Mouse (Mus musculus): ENCODE measurements around the gene Maip1.

Gene Maip1

GRCm38 (mm10) chr1:57406187-57407151 is at the start of gene Maip1, which contains the start of gene Tyw5:
Gene Maip1 (plus strand): TSS chr1:57406328.
Gene Tyw5 (minus strand): TSS chr1:57407101.
- DNase-seq (ENCODE audit: low spot score in 2 of 2): peak; percentile 77 to 79

GRCm38 (mm10) chr1:57358546-57358945 is 47.6 kb upstream of the Maip1 start:
- no peak for DNase-seq (ENCODE audit: low spot score in 2 of 2)

GRCm38 (mm10) chr1:57367446-57367845 is 38.7 kb upstream of the Maip1 start:
- no peak for DNase-seq (ENCODE audit: low spot score in 2 of 2)

GRCm38 (mm10) chr1:57369111-57369510 is 37.0 kb upstream of the Maip1 start:
- DNase-seq (ENCODE audit: low spot score in 2 of 2): no peak

- DNase-seq (ENCODE audit: low spot score in 2 of 2): no peak
Measured at GRCm38 (mm10) chr1:57370451-57370850, 35.7 kb upstream of the Maip1 start.

- no peak for DNase-seq (ENCODE audit: low spot score in 2 of 2)
Measured at GRCm38 (mm10) chr1:57375276-57375675, 30.9 kb upstream of the Maip1 start.

GRCm38 (mm10) chr1:57376806-57377205 is 29.3 kb upstream of the Maip1 start:
- DNase-seq (ENCODE audit: low spot score in 2 of 2): no peak

GRCm38 (mm10) chr1:57377376-57378341 is 28.5 kb upstream of the Maip1 start, which contains the start of gene 1700066M21Rik:
Gene 1700066M21Rik (plus strand): TSS chr1:57377620.
- DNase-seq (ENCODE audit: low spot score in 2 of 2): peak; percentile 89 to 95

- DNase-seq (ENCODE audit: low spot score in 2 of 2): no peak
Measured at GRCm38 (mm10) chr1:57386519-57386918, 19.6 kb upstream of the Maip1 start.

GRCm38 (mm10) chr1:57387876-57388275 is 18.3 kb upstream of the Maip1 start:
- DNase-seq (ENCODE audit: low spot score in 2 of 2): no peak

- DNase-seq (ENCODE audit: low spot score in 2 of 2): no peak
Measured at GRCm38 (mm10) chr1:57388402-57389155, 17.5 kb upstream of the Maip1 start.

GRCm38 (mm10) chr1:57390993-57391790 is 14.9 kb upstream of the Maip1 start:
- no peak for DNase-seq (ENCODE audit: low spot score in 2 of 2)

- DNase-seq (ENCODE audit: low spot score in 2 of 2): no peak
Measured at GRCm38 (mm10) chr1:57392417-57392816, 13.7 kb upstream of the Maip1 start.

GRCm38 (mm10) chr1:57394051-57394450 is 12.1 kb upstream of the Maip1 start:
- DNase-seq (ENCODE audit: low spot score in 2 of 2): no peak

- no peak for DNase-seq (ENCODE audit: low spot score in 2 of 2)
Measured at GRCm38 (mm10) chr1:57400321-57400720, 5.8 kb upstream of the Maip1 start.

- no peak for DNase-seq (ENCODE audit: low spot score in 2 of 2)
Measured at GRCm38 (mm10) chr1:57400877-57401276, 5.3 kb upstream of the Maip1 start.

GRCm38 (mm10) chr1:57402116-57402515 is 4.0 kb upstream of the Maip1 start:
- DNase-seq (ENCODE audit: low spot score in 2 of 2): no peak

- no peak for DNase-seq (ENCODE audit: low spot score in 2 of 2)
Measured at GRCm38 (mm10) chr1:57408994-57409393, 2.9 kb downstream of the Maip1 start.

GRCm38 (mm10) chr1:57413397-57413796 is 7.3 kb downstream of the Maip1 start:
- no peak for DNase-seq (ENCODE audit: low spot score in 2 of 2)

- DNase-seq (ENCODE audit: low spot score in 2 of 2): no peak
Measured at GRCm38 (mm10) chr1:57423696-57424095, 17.6 kb downstream of the Maip1 start.

Data from urinary bladder, postnatal 4 days (tissue).